Mouse (Mus musculus) kidney, postnatal 36 days (tissue): ENCODE measurements around the gene Dusp22.

Experiments
- DNase-seq, 2 experiments: peaks; one replicate each; pipeline ENCODE4 v3.0.0; 2021 to 2022; ENCODE audit warnings: mixed read lengths in 2 of 2

The Dusp22 gene

DNA sequence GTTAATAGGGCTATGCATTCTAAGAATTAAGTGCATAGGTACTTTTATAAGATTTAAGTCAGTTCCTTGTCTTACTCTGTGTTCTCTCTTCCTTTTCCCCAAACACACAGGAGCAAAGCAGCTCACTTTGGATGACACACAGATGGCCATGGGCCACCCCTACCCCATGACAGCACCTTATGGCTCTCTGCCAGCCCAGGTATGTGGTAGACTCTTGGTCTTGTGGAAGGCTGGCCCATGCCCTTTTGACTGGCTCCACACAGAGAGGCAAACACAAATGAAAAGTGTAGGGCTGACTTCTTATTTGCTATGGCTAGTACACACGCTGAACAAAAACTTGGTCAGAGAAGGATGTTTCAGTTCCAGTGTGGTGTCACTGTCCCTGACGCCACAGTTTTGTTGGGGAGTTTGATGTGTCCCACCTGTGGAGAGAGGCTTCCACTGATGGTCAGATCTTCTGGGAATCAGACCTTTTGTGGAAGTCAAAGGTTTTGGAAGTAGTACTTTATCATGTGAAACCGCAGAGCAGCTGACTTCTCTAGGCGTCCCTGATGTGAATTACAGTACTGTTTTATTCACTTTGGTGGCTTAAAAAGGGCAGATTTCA lies 92.9 kb downstream of the Dusp22 start:
- no peak for DNase-seq

- no peak for DNase-seq
Measured at GRCm38 (mm10) chr13:30753441-30753840, 93.6 kb downstream of the Dusp22 start.

DNA sequence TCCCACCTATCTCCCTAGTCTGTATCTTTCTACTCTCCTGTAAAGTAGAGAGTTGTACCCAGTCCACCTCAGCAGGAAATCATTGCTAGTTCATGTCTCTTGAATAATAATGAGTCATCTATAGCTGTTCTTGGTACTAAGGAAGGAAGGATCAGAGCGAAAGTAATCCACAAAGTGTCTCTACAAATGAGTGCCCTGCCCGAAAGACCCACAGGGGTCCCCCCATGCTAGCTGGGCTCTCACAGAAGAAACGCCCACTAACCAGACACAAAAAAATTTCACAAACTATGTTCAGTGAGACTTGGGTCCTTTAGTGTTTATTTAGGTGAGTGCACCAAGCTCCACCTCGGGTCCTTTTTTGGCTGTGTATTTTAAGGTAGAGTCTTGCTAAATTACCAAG lies 94.3 kb downstream of the Dusp22 start:
- no peak for DNase-seq

DNA sequence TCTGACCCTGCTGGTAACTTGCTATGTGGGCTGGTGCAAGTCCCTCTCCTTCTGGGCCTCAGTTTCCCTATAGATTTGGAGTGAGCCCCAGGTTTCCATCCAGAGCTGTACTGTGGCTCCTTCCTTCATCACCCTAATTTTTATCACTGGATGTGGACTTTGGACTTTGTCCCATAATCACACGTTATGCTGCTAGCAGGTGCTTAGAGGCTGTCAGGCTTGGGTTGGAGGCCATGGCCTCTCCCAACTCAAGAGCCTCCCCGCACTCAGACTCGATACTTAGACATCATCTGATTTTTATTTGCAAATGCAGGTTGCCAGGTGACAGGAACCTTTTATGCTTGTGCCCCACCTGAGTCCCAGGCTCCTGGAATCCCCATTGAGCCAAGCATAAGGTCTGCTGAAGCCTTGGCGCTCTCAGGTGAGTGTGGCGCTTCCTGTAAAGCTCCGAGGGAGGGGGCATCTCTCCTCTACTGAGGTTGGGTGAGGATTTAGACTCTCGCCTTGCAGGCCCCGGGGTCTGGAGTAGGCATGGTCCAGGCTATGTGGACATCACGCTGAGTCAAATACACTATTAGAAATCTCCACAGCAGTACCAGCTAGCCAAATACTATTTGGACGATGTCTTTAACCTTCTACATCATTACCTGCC lies 95.2 kb downstream of the Dusp22 start:
- no peak for DNase-seq

DNA sequence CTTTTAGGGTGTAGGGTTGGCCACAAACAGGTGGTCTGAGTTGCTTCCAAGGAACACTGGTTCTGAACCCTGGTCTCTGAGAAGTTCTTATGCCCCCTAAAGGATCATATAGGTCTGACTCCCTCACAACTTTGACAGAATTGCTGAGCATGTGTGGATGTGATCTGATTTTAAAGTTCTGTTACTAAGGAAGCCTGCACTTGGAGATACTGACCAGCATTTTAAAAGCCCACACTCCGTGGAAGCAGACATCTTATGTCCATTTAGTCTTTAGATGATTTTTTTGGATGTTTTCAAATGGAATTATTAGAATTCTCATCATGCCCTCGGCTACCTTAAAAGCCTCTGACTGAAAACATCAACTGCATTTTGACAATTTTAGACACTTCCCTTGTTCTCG lies 95.8 kb downstream of the Dusp22 start:
- DNase-seq, result no peak

GRCm38 (mm10) chr13:30755998-30756639 lies 96.3 kb downstream of the Dusp22 start:
- no peak for DNase-seq

GRCm38 (mm10) chr13:30757264-30757900 lies 97.6 kb downstream of the Dusp22 start:
- no peak for DNase-seq

DNA sequence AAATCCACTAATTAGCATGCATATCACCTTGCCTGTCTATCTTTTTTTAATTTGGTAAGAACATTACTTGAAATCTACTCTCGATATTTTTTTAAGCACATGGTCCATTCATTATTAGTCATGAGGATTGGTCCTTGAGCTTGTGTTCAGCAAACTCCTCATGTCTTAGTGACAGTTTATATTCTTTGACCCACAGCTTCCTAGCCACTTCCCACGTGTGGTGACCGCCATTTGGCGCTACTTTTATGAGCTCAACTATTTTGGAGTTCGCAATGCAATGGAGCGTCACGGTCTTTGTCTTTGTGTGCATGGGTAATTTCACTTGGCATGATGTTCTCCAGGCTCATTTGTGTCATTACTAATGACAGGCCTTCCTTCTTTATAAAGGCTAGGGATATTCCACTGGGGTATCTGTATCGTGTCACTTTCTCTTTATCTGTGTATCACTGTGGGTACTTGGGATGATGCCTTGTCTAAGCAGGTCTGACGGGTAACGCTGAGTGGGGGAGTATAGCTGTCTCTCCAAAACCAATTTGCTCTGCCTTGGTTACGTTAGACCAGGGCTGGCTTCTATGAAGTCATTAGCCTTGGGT lies 99.1 kb downstream of the Dusp22 start:
- DNase-seq, result no peak

DNA sequence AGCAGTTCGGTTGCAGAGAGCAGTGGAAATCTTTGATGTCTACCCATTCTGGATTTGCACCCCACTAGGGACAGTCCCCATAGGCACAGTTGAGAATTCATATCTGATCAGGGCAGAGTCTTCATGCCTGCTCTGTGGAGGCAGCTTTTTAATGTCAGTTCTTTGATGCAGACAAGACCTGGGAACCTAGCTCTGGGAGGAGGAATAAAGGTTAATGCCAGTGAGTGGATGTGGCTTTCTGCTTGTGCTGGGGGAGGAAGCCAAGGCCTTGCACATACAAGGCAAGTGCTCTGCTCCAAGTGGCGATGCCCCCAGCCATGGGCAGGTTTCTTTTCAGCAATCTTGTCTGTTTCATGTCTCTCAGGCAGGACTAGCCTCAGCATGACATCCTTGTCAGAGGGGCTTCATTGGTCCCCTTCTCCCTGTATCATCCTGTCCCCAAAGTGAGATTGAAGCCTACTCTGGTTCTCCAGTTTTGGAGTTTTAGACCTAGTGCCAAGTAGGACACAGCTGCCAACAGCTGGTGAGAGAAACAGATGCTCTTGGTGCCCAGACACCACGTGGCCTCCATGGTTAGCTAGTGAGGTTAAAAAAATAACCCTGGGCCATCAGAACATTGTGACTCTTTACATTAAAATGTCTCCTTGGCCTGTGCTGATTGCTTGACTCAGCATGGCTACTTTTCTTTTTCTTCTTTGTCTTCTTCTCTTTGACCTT lies 100.7 kb downstream of the Dusp22 start:
- DNase-seq, result no peak
